Mouse (Mus musculus) intestine, embryonic 15.5 days (tissue): ENCODE results near the gene Fam20c. TPM values are rescaled to one million over a fixed set of nuclear protein-coding genes. Genes with fewer than 3 reads are reported as not detected.

Experiments
- ATAC-seq: fragments of 200-750 bp; cut with Nextera tagmentation; 2 replicates; pipeline ENCODE4 v1.8.0; 2017; ENCODE audit warnings: moderate TSS enrichment, moderate library complexity
- H3K27ac ChIP-seq: fragments of 300-500 bp; sonication (generic); 2 replicates; pipeline ENCODE4 v1.5.1; 2015; ENCODE audit warnings: mild to moderate bottlenecking, inconsistent platforms
- H3K27me3 ChIP-seq: fragments of 300-500 bp; sonication (generic); replicated peaks from 2 replicates; pipeline ENCODE4 v1.6.1; 2015; ENCODE audit warnings: inconsistent platforms
- H3K36me3 ChIP-seq: fragments of 300-500 bp; sonication (generic); 2 replicates; pipeline ENCODE4 v1.6.1; 2015; ENCODE audit warnings: inconsistent platforms
- H3K4me1 ChIP-seq: fragments of 300-500 bp; sonication (generic); replicated peaks from 2 replicates; pipeline ENCODE4 v1.6.1; 2015; ENCODE audit warnings: inconsistent platforms
- H3K4me2 ChIP-seq: fragments of 300-500 bp; sonication (generic); replicated peaks from 2 replicates; pipeline ENCODE4 v1.6.1; 2015; ENCODE audit warnings: mild to moderate bottlenecking, inconsistent platforms
- H3K4me3 ChIP-seq: fragments of 300-500 bp; sonication (generic); replicated peaks from 2 replicates; pipeline ENCODE4 v1.5.1; 2015; ENCODE audit warnings: inconsistent platforms
- H3K9ac ChIP-seq: fragments of 300-500 bp; sonication (generic); 2 replicates; pipeline ENCODE4 v1.6.1; 2015; ENCODE audit warnings: inconsistent platforms
- H3K9me3 ChIP-seq: fragments of 300-500 bp; sonication (generic); 2 replicates; pipeline ENCODE4 v1.6.1; 2016; ENCODE audit warnings: inconsistent platforms
- WGBS: fragments of 180-500 bp; shearing (Covaris S2); methylation state at CpG from one replicate; pipeline ENCODE4 v1.1.7; 2015; 5-methylcytosine and 5-hydroxymethylcytosine counted together
- polyA plus RNA-seq: library from polyadenylated mRNA; unstranded; fragments of >200 nt; fragmentation: Nextera tagmentation; extraction: Ambion mirVana; gene quantifications from 2 replicates; pipeline ENCODE4 v1.2.1, GENCODE M21; 2015

The Fam20c gene
- polyA plus RNA-seq, 1 experiment from 2014 or later: 7.3 TPM

DNA sequence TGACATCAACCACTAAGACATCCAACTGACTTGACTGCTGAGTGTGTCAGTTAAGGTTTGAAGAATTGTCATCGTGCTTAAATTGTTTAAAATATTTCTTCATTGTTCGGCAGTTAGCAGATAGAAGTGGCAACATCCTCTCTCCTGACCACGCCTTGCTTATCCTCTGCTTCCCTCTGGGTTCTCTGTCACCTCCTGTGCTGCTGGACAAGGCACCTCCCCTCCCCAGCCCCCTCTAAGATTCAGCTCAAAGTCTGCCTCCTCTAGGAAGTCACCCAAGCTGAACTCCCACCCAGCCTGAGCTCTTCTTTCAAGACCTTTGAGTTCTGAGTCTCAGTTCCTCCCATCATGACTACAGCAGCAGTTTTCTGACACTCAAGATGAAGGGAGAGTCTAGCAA is 80.6 kb downstream of the Fam20c start:
- H3K36me3 ChIP-seq: no peaks in the 10 kb centered on the region
- H3K9ac ChIP-seq: no peak overlapping the region
- WGBS: 74% methylated on average over 3 of the region's 3 CpGs
- H3K4me3 ChIP-seq: no peak overlapping the region
- H3K27ac ChIP-seq: no peak overlapping the region
- no peaks in the 10 kb centered on the region for H3K27me3 ChIP-seq
- no peak for ATAC-seq
- H3K4me1 ChIP-seq: no peaks in the 10 kb centered on the region
- H3K9me3 ChIP-seq: no peaks in the 10 kb centered on the region
- H3K4me2 ChIP-seq: no peak overlapping the region

- Histone ChIP-seq H3K4me3 (no peak overlapping the region), H3K4me1 (no peaks in the 10 kb centered on the region), H3K27ac (no peak overlapping the region), H3K9ac (no peak overlapping the region), H3K4me2 (no peak overlapping the region), H3K9me3 (no peaks in the 10 kb centered on the region), H3K27me3 (no peaks in the 10 kb centered on the region), H3K36me3 (no peaks in the 10 kb centered on the region)
- 90% methylated on average over 4 of the region's 4 CpGs for WGBS
- no peak for ATAC-seq
Observed at GRCm38 (mm10) chr5:138840981-138841380, 86.7 kb downstream of the Fam20c start.

- H3K9me3 ChIP-seq: no peaks in the 10 kb centered on the region
- WGBS: 63% methylated on average over 9 of the region's 9 CpGs
- H3K4me3 ChIP-seq: no peak overlapping the region
- no peaks in the 10 kb centered on the region for H3K27me3 ChIP-seq
- H3K4me2 ChIP-seq: no peak overlapping the region
- H3K27ac ChIP-seq: no peak overlapping the region
- H3K9ac ChIP-seq: no peak overlapping the region
- no peak for ATAC-seq
- no peaks in the 10 kb centered on the region for H3K36me3 ChIP-seq
- peaks cover 5% of the 10 kb centered on the region; the same call in 1 of the 2 replicates for H3K4me1 ChIP-seq
Observed at GRCm38 (mm10) chr5:138843168-138843824, 89.0 kb downstream of the Fam20c start.

DNA sequence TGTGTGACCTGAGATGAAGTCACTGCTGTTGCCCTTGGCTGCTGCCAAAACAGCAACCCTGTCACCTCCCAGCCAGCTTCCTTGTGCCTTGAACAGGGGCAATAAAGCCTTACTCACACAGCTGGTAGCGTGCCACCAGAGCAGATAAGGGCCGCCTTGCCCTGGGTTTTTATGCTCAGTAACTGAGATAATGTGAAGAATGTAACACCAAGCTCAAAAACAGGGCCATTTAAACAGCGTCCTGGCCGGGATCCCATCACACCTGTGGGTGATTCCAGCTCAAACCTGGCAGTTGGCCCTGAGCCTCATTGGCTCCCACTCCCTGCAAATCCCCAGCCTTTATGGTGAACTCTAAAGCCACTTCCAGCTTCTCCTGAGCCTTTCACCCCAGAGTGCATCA is 92.2 kb downstream of the Fam20c start:
- Histone ChIP-seq H3K4me2 (no peak overlapping the region), H3K27me3 (no peaks in the 10 kb centered on the region), H3K9me3 (no peaks in the 10 kb centered on the region), H3K4me3 (no peak overlapping the region), H3K27ac (no peak overlapping the region), H3K9ac (no peak overlapping the region), H3K4me1 (peaks cover 15% of the 10 kb centered on the region), H3K36me3 (no peaks in the 10 kb centered on the region)
- WGBS: 37% methylated on average over 4 of the region's 4 CpGs
- ATAC-seq: peak; percentile 50

DNA sequence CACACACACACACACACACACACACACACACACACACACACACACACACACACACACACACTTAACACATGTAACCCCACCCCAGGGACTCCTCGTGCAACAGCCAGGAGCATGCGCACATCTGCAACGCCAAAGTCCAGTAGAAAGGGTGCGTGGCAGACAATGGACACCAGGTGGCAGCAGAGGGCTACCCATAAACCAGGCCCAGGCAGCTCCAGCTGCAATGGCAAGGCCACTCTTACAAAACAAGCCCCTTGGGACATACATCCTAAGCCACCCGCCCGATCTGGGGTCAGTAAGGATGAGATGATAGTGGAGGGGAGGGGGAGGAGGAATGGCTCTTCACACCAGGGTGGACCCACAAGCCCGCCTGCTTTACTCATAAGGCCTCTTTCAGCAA is 93.8 kb downstream of the Fam20c start:
- Histone ChIP-seq H3K9ac (no peak overlapping the region), H3K4me2 (no peak overlapping the region), H3K9me3 (no peaks in the 10 kb centered on the region), H3K4me1 (peaks cover 15% of the 10 kb centered on the region), H3K27me3 (no peaks in the 10 kb centered on the region), H3K27ac (no peak overlapping the region), H3K36me3 (no peaks in the 10 kb centered on the region), H3K4me3 (no peak overlapping the region)
- WGBS: 6% methylated on average over 7 of the region's 7 CpGs
- peak; percentile 49 for ATAC-seq

DNA sequence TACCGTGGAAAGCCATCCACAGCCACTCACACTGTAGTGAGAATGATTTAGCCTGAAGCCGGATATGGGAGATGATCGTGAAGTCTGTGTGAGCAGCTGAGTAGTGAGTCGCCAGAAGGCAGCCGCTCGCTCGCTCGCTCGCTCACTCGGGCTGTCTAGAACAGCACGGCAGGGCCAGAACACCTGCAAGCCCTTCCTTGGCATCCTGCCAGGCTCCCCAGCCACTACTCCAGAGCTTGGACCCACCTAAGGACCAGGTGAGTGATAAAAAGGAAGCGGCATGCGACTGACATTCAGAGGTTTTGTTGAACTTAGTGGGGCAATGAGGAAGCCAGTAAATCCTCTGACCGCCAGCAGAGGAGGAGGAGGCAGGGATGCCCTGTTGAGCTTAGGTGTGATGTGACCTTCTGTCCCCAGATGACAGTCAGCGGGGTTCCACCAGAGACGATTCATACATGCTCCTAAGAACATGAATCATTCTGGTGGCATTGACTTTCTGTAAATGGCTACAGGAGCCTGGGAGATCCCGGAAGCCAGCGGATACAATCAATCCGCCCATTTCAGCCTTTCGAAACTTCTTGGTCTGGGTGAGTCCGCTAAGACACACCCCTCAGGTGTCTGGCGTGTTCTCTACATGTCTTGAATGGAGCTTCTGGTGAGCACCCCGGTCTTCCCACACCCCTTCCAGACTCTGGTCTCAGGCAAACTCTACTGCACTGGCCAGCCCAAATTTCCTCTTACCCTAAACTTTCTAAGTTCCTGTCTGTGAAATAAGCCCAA is 95.6 kb downstream of the Fam20c start:
- ATAC-seq: peak; percentile 79
- whole genome bisulfite sequencing: 55% methylated on average over 23 of the region's 23 CpGs

GRCm38 (mm10) chr5:138850462-138850844 is 96.1 kb downstream of the Fam20c start:
- Histone ChIP-seq H3K27me3 (no peaks in the 10 kb centered on the region), H3K4me2 (peak overlapping the region; percentile 45; the same call in 1 of the 2 replicates), H3K4me1 (peaks cover 15% of the 10 kb centered on the region), H3K9ac (no peak overlapping the region), H3K4me3 (no peak overlapping the region), H3K9me3 (no peaks in the 10 kb centered on the region), H3K36me3 (no peaks in the 10 kb centered on the region), H3K27ac (peak overlapping the region; percentile 80; the same call in 1 of the 2 replicates)
- 63% methylated on average over 5 of the region's 5 CpGs for WGBS
- ATAC-seq: peak; percentile 27; the same call in 1 of the 2 replicates

More for the DNA sequence above, 95.6 kb downstream of the Fam20c start:
- no peaks in the 10 kb centered on the region for H3K9me3 ChIP-seq
- H3K27ac ChIP-seq: peak overlapping the region; percentile 80
- H3K4me1 ChIP-seq: peaks cover 15% of the 10 kb centered on the region
- no peaks in the 10 kb centered on the region for H3K27me3 ChIP-seq
- 0 out of 2 replicates have a peak overlapping the region, but pooled peaks have one; percentile 13 for H3K4me3 ChIP-seq
- H3K36me3 ChIP-seq: no peaks in the 10 kb centered on the region
- peak overlapping the region; percentile 45 for H3K4me2 ChIP-seq
- peak overlapping the region; percentile 19; the same call in 1 of the 2 replicates for H3K9ac ChIP-seq

DNA sequence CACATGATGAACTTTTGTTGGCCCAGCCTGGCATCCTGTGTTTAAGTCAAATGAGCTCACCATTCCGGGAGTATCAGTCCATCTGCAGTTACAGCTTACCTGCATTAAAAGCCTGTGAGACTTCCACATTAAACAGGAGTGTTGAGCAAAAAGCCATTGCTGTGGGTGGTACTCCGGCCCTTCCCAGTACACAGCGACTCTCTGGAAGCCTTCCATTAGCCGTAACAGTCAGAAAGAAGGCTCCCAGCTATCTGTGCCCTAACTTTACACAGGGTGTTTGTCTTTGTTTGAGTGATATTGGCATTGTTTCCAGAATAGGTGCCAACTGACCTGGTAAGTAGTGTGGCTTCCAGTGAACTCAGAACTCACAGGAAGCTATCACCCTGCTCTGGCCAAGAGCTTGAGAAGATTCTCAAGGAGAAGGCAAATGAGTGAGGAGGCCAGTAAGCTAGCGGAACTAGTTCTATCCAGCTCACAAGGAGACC is 97.0 kb downstream of the Fam20c start:
- H3K36me3 ChIP-seq: no peaks in the 10 kb centered on the region
- no peaks in the 10 kb centered on the region for H3K9me3 ChIP-seq
- no peak overlapping the region for H3K27ac ChIP-seq
- no peak overlapping the region for H3K4me2 ChIP-seq
- WGBS: 88% methylated on average over 5 of the region's 5 CpGs
- H3K9ac ChIP-seq: no peak overlapping the region
- H3K4me3 ChIP-seq: no peak overlapping the region
- H3K4me1 ChIP-seq: peaks cover 15% of the 10 kb centered on the region
- ATAC-seq: no peak
- H3K27me3 ChIP-seq: no peaks in the 10 kb centered on the region

GRCm38 (mm10) chr5:138852151-138852550 is 97.8 kb downstream of the Fam20c start:
- Histone ChIP-seq H3K9me3 (no peaks in the 10 kb centered on the region), H3K4me2 (no peak overlapping the region), H3K4me1 (peaks cover 15% of the 10 kb centered on the region), H3K36me3 (no peaks in the 10 kb centered on the region), H3K27ac (no peak overlapping the region), H3K27me3 (no peaks in the 10 kb centered on the region), H3K9ac (no peak overlapping the region), H3K4me3 (no peak overlapping the region)
- no peak for ATAC-seq
- WGBS: 64% methylated on average over 4 of the region's 4 CpGs

- WGBS: 72% methylated on average over 2 of the region's 2 CpGs
- no peaks in the 10 kb centered on the region for H3K27me3 ChIP-seq
- no peak overlapping the region for H3K4me2 ChIP-seq
- H3K9ac ChIP-seq: no peak overlapping the region
- no peak for ATAC-seq
- H3K36me3 ChIP-seq: no peaks in the 10 kb centered on the region
- no peaks in the 10 kb centered on the region for H3K9me3 ChIP-seq
- no peak overlapping the region for H3K27ac ChIP-seq
- H3K4me1 ChIP-seq: peaks cover 14% of the 10 kb centered on the region
- no peak overlapping the region for H3K4me3 ChIP-seq
Observed at GRCm38 (mm10) chr5:138853349-138853748, 99.0 kb downstream of the Fam20c start.

GRCm38 (mm10) chr5:138857010-138857617 is 102.8 kb downstream of the Fam20c start:
- ATAC-seq: peak; percentile 91
- Histone ChIP-seq H3K4me2 (no peak overlapping the region; the same call in 1 of the 2 replicates), H3K27ac (peak overlapping the region; percentile 55)

DNA sequence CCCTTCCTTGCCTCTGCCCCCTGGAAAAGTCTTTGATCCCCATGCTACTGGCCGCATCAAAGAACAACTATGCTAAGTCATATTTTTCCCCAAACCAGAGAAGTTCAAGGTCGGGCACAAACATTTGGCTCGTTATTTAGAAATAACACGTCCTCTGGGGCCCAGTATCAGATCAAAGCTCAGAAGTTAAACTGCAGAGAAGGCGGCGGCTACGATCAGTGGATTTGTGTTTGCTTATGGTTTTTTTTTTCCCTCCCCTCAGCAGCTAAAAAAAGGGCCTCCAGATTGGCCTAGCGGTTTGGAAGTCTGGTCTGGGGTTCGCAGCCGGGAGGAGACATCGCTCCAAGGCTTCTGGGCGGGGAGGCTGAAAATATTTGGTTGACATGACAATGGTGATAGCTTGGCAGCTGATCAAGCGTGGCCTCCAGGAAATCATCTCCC is 103.5 kb downstream of the Fam20c start:
- Histone ChIP-seq H3K4me3 (no peak overlapping the region), H3K9me3 (no peaks in the 10 kb centered on the region), H3K9ac (no peak overlapping the region), H3K27me3 (no peaks in the 10 kb centered on the region), H3K4me1 (peaks cover 4% of the 10 kb centered on the region; the same call in 1 of the 2 replicates), H3K27ac (peak overlapping the region; percentile 18; the same call in 1 of the 2 replicates), H3K36me3 (no peaks in the 10 kb centered on the region), H3K4me2 (no peak overlapping the region)
- WGBS: 41% methylated on average over 13 of the region's 13 CpGs
- 0 out of 2 replicates have a peak, but pooled peaks have one; percentile 11 for ATAC-seq

More at GRCm38 (mm10) chr5:138857010-138857617, 102.8 kb downstream of the Fam20c start:
- Histone ChIP-seq H3K9me3 (no peaks in the 10 kb centered on the region), H3K4me1 (peaks cover 4% of the 10 kb centered on the region; the same call in 1 of the 2 replicates), H3K9ac (no peak overlapping the region), H3K36me3 (no peaks in the 10 kb centered on the region), H3K27me3 (no peaks in the 10 kb centered on the region), H3K4me3 (no peak overlapping the region)
- WGBS: 28% methylated on average over 9 of the region's 9 CpGs
